Mouse (Mus musculus): ENCODE data around the gene Akr1a1.
A peak's percentile ranks its signal among the peaks of the same experiment; 100 is the strongest.

Akr1a1 gene

DNA sequence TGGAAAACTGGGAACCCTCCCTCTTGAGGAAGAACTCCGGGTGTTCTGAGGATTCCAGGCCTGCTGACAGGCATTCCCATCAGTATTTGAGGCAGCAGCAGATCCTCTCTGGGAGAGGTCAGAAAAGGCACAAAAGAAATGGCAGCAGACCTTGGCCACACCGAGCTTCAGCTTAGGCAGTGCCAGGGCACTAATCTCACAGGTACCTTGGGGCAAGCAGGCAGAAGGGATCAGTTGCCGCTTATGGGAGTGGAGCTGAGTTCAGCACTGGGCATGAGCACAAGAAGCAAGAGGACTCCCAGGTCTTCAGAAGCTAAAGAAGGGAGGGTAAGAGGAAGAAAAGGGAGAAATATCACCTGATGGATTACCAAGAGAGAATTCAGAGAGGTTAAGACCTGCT is 6.5 kb upstream of the Akr1a1 start:
- peak; percentile 20 to 42 for DNase-seq

DNA sequence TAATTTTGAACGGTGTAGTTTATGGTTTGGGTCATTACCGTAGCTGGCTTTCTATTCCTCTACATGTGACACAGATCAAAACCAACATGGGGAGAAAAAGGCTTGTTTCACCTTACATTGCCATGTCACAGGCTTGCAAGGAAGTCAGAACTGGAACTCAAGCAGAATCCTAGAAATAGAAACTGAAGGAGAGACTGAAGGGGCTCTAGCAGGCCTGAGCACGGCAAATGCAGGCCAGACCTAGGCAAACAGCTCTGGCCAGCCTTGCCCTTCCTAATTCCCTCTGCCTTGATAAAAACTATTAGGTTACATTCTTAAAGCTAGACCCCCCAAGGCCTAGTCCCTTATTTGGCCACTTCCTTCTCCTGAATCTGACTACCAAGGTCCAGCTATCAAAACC is 4.2 kb upstream of the Akr1a1 start:
- no peak for DNase-seq

DNA sequence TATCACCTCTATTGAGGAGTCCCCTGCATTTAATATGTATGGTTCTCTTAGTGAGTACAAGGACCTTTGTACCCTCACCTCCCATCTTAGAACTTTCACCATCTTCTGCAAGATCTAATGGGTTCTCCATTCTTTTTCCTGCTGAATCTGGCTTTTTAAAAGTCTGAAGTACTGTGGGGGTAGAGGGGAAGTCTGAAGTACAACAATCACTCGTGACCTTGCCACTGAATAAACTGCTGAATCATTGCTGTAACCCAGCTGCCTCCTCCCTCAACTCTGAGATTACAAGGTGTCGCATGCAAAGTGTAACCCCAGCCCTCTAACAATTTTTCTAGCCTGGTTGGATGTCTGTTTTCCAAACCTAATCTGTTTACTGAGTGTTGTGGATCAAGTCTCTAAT is 3.6 kb upstream of the Akr1a1 start:
- peak; percentile 54 to 83 for DNase-seq

DNA sequence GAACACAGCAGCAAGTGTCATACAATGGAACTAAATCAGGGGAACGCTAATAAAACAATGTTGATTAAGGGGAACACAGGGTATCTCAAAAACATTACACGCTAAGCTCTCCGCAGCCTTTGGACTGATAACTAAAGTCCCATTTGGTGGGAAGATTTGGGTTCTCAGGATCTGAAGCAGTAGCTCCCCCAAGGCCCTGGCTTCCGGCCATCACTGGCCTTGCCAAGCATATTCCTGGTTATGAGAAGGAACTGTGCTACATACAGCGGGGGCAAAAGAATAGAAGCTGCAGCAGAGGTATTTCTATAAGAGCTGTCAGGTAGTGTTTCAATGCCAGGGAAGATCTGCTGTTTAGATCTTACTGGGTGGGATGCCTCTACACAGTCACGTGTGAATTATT is 1.7 kb upstream of the Akr1a1 start:
- DNase-seq, result peak; percentile 74 to 86

DNA sequence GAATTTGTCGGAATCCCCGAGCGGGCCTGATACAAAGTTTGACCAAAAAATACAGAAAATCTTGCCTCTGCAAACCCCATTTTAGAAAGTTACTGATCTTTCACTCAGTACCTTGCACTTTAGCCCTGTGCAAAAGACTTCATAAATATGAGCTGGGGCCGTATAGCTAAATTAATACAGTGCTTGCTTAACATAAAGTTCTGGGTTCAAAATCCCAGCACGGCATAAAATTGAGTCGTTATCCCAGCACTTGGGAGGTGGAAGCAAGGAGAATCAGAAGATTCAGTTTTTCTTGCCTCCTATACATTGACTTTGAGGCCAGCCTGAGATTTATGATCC is 286 bp upstream of the Akr1a1 start:
- no peak for DNase-seq

DNA sequence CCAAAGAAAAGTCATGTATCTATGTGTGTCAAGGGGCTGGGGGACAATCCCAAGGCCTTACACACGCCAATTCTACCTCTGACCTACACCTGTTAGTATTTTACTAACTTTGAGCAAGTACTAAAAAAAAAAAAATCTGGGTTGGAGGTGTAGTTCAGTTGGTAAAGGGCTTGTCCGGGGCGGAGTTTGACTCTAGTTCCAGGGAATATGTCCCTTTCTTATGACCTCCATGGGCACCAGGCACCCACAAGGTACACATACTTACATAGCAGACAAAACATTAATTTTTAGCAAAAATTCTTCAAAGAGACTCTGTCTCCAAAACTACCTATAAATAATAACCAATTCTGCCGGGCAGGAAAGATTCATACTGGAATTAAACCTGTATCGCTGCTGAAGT is 1.1 kb downstream of the Akr1a1 start:
- DNase-seq, result peak; percentile 39 to 42

DNA sequence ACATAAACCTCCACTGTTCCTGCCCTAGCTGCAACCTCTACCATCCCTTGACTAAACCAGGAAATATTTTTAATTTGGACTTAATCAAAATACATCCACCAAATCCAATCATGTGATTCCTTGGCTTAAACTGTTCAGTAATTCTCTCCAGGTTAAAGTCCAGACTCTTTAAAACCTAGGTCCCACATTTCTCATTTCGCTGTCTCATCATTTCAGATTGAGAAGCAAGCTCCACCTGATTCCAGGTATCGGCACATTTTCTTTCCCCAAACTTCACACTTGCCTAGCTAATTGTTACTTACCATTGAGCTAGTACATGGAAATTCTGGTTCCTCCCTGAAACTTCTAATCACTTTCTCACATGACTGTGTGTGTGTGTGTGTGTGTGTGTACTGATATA is 2.1 kb downstream of the Akr1a1 start:
- peak; percentile 25 to 62 for DNase-seq

DNA sequence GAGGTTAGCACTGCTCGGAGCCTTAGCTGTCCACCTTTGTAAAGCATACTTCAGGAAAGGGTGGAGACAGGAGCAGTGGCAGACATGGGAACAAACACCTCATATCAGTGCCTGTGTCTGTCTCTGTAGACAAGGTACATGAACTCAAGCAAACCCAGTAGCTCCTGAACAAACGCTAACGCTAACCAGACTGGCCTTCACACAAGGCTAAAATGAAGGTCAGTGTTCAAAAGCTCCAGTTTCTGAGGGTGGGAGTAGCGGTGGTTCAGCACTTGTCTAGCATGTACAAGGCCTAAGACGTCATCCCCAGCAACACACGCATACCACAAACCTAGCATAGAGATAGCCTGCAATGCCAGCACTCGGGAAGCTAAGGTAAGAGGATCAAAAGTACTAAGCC is 5.9 kb downstream of the Akr1a1 start:
- no peak for DNase-seq

DNA sequence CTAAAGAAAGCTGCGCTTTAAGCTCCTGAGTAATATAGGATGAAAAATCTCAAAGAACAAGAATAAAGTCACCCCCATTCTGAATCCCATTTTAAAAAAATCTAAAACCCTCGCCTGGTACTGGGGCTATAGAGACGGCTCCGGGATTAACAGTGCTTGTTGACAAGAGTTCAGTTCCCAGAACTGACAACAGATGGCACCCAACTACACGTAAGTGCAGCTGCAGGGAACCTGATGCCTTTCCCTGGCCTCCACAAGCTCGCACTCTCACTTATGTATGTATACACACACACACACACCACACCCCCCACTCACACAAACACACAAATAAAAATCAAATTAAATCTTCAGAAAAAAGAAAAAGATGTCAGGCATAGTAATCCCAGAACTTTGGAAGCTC is 7.2 kb downstream of the Akr1a1 start:
- peak; percentile 45 to 71 for DNase-seq

DNA sequence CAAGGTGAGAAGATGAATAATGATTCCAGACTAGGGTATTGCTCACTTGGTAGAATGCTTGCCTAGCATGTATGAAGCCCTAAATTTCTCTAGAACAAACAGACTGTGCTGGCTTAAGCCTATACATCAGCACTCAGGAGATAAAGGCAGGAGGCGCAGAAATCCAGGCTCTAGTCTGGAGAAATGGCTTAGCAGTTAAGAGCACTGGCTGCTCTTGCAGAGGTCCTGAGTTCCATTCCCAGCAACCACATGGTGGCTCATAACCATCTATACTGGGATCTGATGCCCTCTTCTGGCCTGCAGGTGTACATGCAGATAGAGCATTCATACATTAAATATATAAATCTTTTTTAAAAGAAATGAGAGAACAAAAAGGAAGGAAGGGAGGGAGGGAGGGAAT is 9.4 kb downstream of the Akr1a1 start:
- no peak for DNase-seq

DNA sequence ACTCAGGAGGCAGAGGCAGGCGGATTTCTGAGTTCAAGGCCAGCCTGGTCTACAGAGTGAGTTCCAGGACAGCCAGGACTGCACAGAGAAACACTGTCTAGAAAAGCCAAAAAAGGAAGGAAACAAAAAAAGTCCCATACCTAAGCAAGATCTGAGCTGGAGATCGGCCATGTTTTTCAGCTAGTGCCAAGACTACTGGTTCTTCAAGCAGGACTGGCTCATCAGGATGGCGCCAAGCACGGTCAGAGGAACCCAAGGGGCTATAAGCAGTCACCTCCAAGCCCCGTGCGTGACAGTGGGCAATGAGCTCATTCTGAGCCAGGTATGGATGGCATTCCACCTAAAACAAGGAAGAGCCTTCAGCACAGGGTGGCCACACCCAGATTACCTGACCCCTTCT is 12.7 kb downstream of the Akr1a1 start:
- no peak for DNase-seq

DNA sequence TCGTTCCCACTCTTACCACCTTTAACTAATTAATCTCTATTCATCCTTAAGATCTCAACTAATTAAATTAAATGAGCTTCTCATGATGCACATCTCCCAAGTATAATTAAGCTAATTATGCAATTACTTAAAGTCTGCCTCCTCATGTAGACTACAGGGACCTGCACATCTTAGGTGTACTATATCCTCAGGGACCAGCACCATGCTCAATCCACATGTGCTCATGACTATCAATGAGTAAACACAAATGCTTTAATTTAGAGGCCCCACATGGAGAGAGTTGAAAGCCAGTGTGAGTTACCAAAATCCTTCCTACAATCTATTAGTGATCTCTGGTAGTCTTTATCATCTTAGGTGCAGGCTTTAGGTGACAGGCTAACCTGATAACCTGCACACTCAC is 16.3 kb downstream of the Akr1a1 start:
- no peak for DNase-seq

DNA sequence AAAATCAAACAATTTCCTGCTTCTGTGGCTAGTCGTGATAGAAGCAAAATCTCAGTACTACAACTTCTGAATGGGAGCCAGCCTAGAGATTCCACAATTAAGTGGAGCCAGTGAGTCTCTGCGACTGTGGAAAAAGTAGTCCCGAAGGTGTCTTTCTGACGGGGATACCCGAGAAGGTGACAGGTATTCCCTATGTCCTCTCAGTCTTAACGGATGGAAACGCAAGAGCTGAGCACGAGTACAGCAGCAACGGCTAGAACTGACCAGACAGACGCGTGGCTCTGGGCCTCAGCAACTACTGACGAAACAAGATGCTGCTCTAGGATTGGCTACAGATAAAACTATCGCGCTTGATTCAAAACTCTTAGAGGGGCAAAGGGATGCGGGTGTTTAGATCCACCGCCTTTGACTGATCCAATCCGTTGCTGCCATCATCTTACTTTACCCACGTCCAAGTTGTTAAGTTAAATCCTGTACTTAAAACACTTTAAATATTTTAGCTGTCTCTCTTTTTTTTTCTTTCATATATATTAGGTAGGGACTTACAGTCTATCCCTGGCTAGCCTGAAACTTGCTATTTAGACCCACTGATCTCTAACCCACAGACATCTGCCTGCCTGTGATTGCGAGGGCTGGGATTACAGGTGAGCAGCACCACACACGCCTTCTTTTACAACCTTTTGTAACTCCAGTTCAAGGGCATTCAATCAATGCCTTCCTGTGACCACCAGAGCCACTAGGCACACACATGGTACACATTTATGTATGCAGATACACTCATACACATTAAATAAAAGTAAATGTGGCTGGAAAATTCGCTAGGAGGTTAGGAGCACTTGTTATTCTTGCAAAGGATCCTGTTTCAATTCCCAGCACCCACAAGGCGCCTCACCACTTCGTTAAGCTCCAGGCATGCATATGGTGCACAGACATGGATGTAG is 23.5 kb downstream of the Akr1a1 start, which contains the start of gene Nasp:
TSS of gene Nasp (minus strand) at position 220 of the 941 bp plus-strand sequence.
- DNase-seq, result peak; percentile 83 to 90

DNA sequence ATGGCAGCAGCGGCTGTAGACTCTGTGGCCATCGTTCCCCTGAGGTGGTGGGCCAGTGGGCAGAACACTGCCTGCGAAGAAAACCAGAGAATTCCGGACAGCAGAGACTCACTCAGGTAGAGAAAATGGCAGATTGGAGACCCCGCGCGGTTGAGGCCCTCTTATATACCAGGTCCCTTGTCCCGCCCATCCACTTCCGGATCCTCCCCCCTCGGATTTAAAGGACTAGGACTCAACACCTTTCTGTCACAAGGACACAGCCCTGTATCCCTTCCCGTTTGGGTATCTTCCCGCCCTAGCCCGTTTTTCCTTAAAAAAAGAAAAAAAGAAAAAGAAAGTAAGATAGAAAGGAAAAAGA is 24.1 kb downstream of the Akr1a1 start:
- peak; percentile 93 for DNase-seq

DNA sequence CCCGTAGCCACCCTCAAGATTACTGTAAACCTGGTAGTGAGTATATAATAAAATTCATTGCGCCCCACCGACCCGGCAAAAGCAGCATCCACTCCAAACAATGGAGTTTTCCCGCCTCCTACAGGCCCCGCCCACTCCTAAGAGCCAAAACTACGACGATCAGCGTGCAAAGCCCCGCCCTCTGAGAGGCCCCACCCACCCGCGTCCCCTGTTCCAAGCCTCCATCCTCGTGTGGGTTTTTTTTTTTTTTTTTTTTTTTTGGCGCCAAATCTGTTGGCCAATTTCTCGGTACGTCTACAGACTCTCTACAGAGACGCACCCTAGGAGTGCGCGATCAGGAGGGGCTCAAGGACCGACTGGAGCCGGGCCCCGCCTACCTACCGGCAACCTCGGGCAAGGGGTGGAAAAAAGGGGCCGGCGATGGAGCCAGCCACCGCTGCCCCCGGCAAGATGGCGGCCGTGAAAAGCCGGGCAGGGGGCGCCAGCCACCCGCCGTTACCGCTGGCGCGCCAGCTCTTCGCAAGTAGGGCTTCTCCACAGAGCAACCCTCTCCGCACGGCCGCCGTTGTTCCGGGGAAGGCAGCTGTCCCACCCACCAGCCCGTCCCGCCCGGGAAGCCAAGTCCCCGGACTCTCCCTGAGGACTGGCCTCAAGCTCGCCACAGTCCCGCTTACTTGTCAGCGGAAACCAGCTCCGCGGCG is 24.7 kb downstream of the Akr1a1 start:
- DNase-seq, result peak; percentile 78 to 91

DNA sequence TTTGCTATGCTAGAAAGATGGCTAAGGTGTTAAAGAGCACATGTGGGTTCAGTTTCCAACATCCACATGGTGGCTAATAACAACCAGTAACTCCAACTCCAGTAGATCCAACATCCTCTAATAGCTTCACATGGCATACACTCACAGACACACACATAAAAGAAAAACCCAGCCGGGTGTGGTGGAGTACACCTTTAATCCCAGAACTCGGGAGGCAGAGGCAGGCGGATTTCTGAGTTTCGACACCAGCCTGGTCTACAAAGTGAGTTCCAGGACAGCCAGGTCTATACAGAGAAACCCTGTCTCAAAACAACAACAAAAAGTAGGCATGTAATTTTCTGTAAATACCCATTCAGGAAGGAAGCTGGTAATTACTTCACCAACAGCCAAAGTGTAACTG is 26.6 kb downstream of the Akr1a1 start:
- no peak for DNase-seq

DNA sequence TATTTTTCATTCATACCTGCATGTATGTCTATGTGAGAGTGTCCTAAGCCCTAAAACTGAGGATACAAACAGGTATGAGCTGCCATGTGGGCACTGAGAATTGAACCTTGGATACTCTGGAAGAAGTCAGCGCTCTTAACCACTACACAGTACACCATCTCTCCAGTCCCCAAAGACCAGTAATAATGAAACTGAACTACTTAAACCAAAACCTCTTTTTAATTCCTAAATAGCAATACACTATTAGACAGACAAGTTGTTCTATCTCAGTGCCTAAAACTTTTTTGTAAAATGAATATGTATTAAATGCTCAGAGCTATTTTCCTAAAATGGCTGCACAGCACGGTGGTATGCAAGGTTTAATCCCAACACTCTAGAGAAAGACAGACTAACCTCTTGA is 36.2 kb downstream of the Akr1a1 start:
- DNase-seq, result no peak

DNA sequence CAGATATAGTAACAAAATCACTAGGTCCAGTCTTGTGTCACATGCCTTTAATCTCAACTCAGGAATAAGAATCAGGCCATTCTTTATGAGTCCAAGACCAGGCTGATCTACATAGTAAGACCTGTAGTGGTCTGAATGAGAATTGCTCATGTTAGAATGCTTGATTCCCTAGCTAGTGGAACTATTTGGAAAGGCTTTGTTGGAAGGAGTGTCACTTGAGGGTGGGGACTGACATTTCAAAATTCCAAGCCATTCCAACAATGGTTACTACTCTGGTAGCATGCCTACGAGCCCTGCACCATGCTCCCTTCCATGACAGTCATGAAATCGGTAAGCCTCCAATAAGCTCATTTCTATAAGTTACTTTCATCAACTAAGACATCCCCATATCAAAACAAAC is 38.9 kb downstream of the Akr1a1 start:
- no peak for DNase-seq

DNA sequence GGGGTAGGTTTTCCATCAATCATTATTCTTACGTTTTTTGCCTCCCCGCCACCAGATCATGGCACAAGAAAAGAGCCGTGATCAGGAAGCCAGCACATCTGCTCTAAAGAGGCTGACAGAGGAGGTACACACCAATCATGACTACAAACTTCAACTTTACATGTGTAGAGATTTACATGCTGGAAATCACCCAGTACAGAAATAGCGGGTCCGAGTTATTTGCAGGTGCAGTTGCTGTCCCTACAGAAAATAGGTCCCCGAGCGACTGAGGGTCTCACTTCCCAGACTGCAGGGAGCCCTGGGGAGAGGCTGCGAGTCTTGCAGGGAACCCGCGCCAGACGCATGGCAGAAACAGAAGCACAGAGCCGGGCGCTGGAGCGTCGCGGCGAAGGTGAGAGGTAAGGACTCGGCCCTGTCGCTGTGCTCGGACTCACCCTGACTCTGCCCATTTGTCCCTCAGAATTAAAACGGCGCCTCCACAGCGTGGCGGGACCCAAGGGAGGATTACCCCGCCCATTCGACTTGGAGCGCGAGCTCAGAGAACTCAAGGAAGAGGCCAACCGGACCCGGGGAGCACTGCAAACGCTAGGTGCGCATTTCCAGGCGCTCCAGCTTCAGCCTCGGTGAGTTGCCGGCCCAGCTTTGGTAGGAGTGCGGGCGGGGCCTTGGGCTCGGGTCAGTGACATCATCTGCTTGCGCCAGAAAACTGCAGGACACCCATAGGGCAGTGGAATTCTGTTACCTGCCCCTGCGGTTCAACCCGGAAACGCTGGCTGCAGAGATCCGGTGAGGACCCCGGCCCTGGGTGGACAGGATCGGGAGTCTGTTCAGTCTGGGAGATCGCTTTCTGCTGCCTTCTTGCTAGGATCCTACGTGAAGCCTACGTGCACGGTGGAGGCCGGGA is 54.2 kb downstream of the Akr1a1 start:
- peak; percentile 95 to 96 for DNase-seq

DNA sequence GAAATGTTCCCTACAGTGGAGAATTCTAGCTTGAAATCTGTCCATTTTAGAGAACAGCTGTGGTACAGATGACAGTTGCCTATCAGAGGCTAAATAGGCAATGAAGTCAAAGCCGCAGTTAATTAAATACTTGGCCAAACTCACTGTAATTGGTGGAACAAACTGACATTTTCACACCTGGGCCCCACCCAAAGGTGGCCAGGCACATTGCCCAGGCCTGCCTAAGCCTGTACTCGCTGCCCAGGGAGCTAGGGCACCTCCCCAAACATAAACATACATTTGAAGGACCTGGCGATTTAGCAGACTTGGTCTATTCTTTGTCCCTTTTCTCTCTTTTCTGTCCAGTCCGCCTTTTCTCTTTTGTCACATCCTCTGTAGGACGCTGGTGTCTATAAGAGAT is 55.1 kb downstream of the Akr1a1 start, which contains the start of gene Ccdc17:
TSS of gene Ccdc17 (plus strand) at position 276 of the 400 bp plus-strand sequence.
- peak in 1 of 2 experiments; percentile 28 for DNase-seq

DNA sequence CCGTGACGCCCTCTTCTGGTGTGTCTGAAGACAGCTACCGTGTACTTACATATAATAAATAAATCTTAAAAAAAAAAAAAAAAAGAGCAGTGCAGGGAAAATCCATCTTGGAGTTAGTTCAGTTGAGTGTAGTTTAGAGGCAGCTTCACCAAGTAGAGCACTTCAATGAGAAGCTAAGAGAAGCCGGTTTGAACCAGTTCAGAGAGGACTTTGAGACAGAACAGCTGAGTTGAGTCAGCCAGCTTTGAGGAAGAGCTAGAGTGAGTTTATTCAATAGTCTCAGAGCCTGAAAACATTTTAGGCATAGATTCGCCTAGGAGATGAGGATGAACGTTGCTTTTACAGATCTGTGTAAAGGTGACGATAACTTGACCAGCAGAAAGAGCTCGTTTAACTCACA is 55.7 kb downstream of the Akr1a1 start:
- DNase-seq, result peak; percentile 17 to 26

Measured in kidney, postnatal 36 days (tissue).